Mouse (Mus musculus): Measurements from ENCODE around the gene Gm3685. TPM values are rescaled to one million over a fixed set of nuclear protein-coding genes. Genes with fewer than 3 reads are reported as not detected.

The Gm3685 gene
- polyA plus RNA-seq (2017; shearing (Covaris generic)): not detected

DNA sequence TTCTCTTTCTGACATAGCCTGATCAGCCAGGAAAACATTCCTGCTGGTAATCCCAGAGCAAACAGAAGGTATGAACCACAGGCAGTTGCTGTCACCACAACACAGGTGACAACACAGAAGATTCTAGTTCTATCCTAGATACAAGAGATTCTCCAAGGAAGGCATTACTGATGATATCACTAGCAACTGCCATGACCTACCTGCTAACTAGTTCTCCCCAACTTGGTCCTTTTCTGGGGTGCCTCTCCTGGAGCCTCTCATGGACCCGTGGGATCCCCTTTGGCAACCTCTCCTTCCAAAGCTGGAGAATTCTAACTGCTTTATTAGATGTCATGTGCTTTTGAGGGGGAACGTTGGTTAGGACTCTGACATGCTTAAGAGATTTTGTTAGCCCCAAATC lies at the start of gene Gm3685:
Gene Gm3685 (minus strand): TSS at position 101 of the 400 bp plus-strand sequence.

DNA sequence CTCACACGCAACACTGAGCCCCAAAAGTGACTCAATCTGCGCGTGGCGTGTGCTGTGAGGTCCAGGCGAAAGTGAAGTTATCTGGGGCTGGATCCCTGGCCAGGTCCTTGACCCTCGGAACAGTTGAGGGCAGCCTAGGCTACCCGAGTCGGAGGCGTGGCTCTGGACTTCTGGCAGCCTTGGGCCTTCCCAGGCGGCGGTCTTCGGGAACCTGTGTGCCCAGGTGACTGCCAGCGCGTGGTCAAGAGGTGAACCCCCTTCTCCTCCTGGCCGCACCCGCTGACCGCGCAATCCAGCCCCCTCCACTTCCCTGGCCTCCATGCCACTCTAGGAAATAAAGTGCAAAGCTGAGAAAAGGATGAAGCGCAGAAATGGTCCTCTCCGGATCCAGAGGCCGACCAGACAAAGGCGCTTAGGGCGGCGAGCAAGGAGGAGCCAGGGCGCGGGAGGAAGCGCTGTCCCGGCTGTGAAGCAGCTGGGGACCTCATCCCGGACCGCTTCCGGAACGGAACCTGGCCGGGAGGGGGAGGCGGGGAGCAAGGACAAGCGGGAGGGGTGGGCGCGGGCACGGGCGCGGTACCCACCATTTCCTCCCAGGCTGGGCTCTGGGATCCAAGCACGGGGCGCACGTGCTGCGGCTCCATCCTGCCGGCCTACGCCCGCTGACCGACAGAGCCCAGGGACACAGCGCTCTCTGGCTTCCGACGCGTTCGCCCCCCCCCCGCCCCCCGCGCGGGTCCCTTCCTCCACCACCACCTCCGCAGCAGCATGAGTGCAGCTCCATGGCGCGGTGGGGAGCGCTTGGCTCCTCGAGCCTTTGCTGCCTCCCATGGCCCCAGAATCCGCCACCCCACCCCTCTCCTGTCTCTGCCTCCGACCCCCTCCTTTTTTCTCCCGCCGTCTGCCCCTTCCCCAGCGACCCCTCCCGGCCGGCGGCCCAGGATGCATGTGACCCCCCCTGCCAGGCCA lies 17.7 kb downstream of the Gm3685 start, which contains the start of gene Gm10406:
Gene Gm10406 (minus strand): TSS at position 669 of the 969 bp plus-strand sequence.

Other genes starting within 250 kb of the Gm3685 start
- not detected for gene Gm3642, start 204.7 kb downstream of the Gm3685 start, polyA plus RNA-seq (2017; shearing (Covaris generic))
- gene Gm3667, start 155.0 kb downstream of the Gm3685 start, polyA plus RNA-seq (2017; shearing (Covaris generic)): 7.3 TPM
- gene Gm6356, start 71.2 kb downstream of the Gm3685 start, polyA plus RNA-seq (2017; shearing (Covaris generic)): not detected
- 1.1 TPM for gene Gm10406, start 17.5 kb downstream of the Gm3685 start, polyA plus RNA-seq (2017; shearing (Covaris generic))
- gene Gm3696, start 55.7 kb upstream of the Gm3685 start, polyA plus RNA-seq (2017; shearing (Covaris generic)): 3.3 TPM
- gene Gm6676, start 80.4 kb upstream of the Gm3685 start, polyA plus RNA-seq (2017; shearing (Covaris generic)): not detected
- gene Gm3512, start 129.6 kb upstream of the Gm3685 start, polyA plus RNA-seq (2017; shearing (Covaris generic)): 8.2 TPM
- gene Gm16434, start 149.6 kb upstream of the Gm3685 start, polyA plus RNA-seq (2017; shearing (Covaris generic)): not detected
- gene Gm3727, start 219.7 kb upstream of the Gm3685 start, polyA plus RNA-seq (2017; shearing (Covaris generic)): not detected

Measured in CD4-positive, CD25-positive, alpha-beta regulatory T cell, adult 9 weeks (primary cell).